Mouse (Mus musculus) ES-E14 (cell line): ENCODE results near the gene Adgrf5. TPM values are rescaled to one million over a fixed set of nuclear protein-coding genes. Genes with fewer than 3 reads are reported as not detected.
"Not testable (repeated sequence)": the region's sequence is repeated elsewhere in the genome, so short reads cannot be mapped to it uniquely, and the experiment has no call there.

Experiments
- DNase-seq: peaks from one replicate; pipeline ENCODE4 v3.0.0-alpha.2; 2013; ENCODE audit warnings: low read depth, low spot score
- H3K27ac ChIP-seq: 2 replicates; pipeline ENCODE4 v1.5.1; 2012; ENCODE audit warnings: low read depth, mild to moderate bottlenecking, low read length, moderate library complexity, mixed read lengths; ENCODE audit not compliant: poor library complexity, insufficient read depth, severe bottlenecking
- H3K36me3 ChIP-seq: 2 replicates; pipeline ENCODE4 v1.6.1; 2012; ENCODE audit warnings: mild to moderate bottlenecking, low read length, moderate library complexity, mixed read lengths; ENCODE audit not compliant: control insufficient read depth, poor library complexity, insufficient read depth, severe bottlenecking
- H3K4me1 ChIP-seq, 2 experiments: fragments of 150-350 bp in 1 of 2; sonication (generic) in 1 of 2; 2 replicates each; pipeline ENCODE4 v1.6.1; 2012; ENCODE audit warnings: low read length in 2 of 2, mild to moderate bottlenecking in 1 of 2, mixed read lengths in 1 of 2; ENCODE audit not compliant: control insufficient read depth in 2 of 2, insufficient read depth in 2 of 2, poor library complexity in 1 of 2
- H3K4me3 ChIP-seq, 2 experiments: fragments of 150-350 bp in 1 of 2; sonication (generic) in 1 of 2; 2 replicates each; pipeline ENCODE4 v1.5.1; 2012; ENCODE audit warnings: low read length in 2 of 2, low read depth in 1 of 2, mild to moderate bottlenecking in 1 of 2, mixed read lengths in 1 of 2; ENCODE audit not compliant: insufficient read depth in 1 of 2, poor library complexity in 1 of 2, severe bottlenecking in 1 of 2
- H3K9ac ChIP-seq: 2 replicates; pipeline ENCODE4 v1.6.1; 2012; ENCODE audit warnings: low read depth, mild to moderate bottlenecking, low read length, mixed read lengths; ENCODE audit not compliant: poor library complexity, insufficient read depth, severe bottlenecking
- H3K9me3 ChIP-seq: fragments of 150-350 bp; sonication (generic); 2 replicates; pipeline ENCODE4 v1.6.1; 2012; ENCODE audit warnings: low read depth, mild to moderate bottlenecking, low read length; ENCODE audit not compliant: control insufficient read depth, insufficient read depth
- CHD2 ChIP-seq: IDR thresholded peaks from 2 replicates; pipeline ENCODE4 v1.6.1; 2014; ENCODE audit warnings: mild to moderate bottlenecking, low read depth, low read length, inconsistent platforms
- HCFC1 ChIP-seq: IDR thresholded peaks from 2 replicates; pipeline ENCODE4 v1.6.1; 2012; ENCODE audit warnings: low read length, inconsistent platforms, borderline replicate concordance; ENCODE audit not compliant: insufficient read depth
- MAFK ChIP-seq: IDR thresholded peaks from 2 replicates; pipeline ENCODE4 v1.6.1; 2014; ENCODE audit warnings: mild to moderate bottlenecking, low read depth, low read length, inconsistent platforms; ENCODE audit not compliant: insufficient read depth
- ZC3H11A ChIP-seq: IDR thresholded peaks from 2 replicates; pipeline ENCODE4 v1.6.1; 2012; ENCODE audit warnings: low read depth, mild to moderate bottlenecking, inconsistent platforms, low read length, borderline replicate concordance
- ZNF384 ChIP-seq: IDR thresholded peaks from 2 replicates; pipeline ENCODE4 v1.6.1; 2012; ENCODE audit warnings: low read depth, low read length, inconsistent platforms
- in situ Hi-C, 2 experiments: fragments of 600-800 bp; cut with MboI; formaldehyde crosslinking; loops; one replicate each; pipeline ENCODE4 v1.15.1; 2025; ENCODE audit warnings: low sequenced_read_pairs in 2 of 2, inconsistent platforms in 1 of 2; ENCODE audit not compliant: unreplicated experiment in 2 of 2
- total RNA-seq: library from RNA; depleted of rRNA; stranded (reverse); fragments of 300-350 nt; gene quantifications from 2 replicates; pipeline ENCODE4 v1.2.3, GENCODE M21; 2012

The Adgrf5 gene
- total RNA-seq, 1 experiment, result 5.5 TPM

GRCm38 (mm10) chr17:43338279-43338678 lies 22.0 kb upstream of the Adgrf5 start:
- no peaks in the 10 kb centered on the region for H3K4me1 ChIP-seq
- H3K9ac ChIP-seq, result no peak overlapping the region
- in situ Hi-C loops, result no loop called here
- no peaks in the 10 kb centered on the region for H3K9me3 ChIP-seq
- H3K27ac ChIP-seq, result no peak overlapping the region
- DNase-seq, result no peak
- TF ChIP-seq ZC3H11A, result no peak
- TF ChIP-seq HCFC1, result no peak
- no peak for TF ChIP-seq CHD2
- no peak for TF ChIP-seq MAFK
- no peak for TF ChIP-seq ZNF384
- H3K36me3 ChIP-seq, result no peaks in the 10 kb centered on the region
- no peak overlapping the region for H3K4me3 ChIP-seq

GRCm38 (mm10) chr17:43346499-43346898 lies 13.8 kb upstream of the Adgrf5 start:
- H3K9me3 ChIP-seq, H3K36me3 ChIP-seq, H3K27ac ChIP-seq, H3K4me3 ChIP-seq, H3K9ac ChIP-seq, H3K4me1 ChIP-seq, DNase-seq, in situ Hi-C loops: not testable (repeated sequence)

GRCm38 (mm10) chr17:43357902-43358539 lies 2.2 kb upstream of the Adgrf5 start:
- no peak overlapping the region for H3K27ac ChIP-seq
- peaks cover 0 to 7% of the 10 kb centered on the region in 2 experiments; a peak in 2 of 4 replicates for H3K4me1 ChIP-seq
- H3K9ac ChIP-seq, result no peak overlapping the region
- H3K9me3 ChIP-seq, result no peaks in the 10 kb centered on the region
- no peaks in the 10 kb centered on the region for H3K36me3 ChIP-seq
- H3K4me3 ChIP-seq, result no peak overlapping the region
- no peak for TF ChIP-seq ZNF384
- no peak for TF ChIP-seq HCFC1
- no peak for TF ChIP-seq ZC3H11A
- no peak for TF ChIP-seq MAFK
- no peak for TF ChIP-seq CHD2
- in situ Hi-C loops, result no loop called here
- no peak for DNase-seq

GRCm38 (mm10) chr17:43361021-43361420 lies 770 bp downstream of the Adgrf5 start:
- TF ChIP-seq ZNF384, result no peak
- TF ChIP-seq ZC3H11A, result no peak
- Histone ChIP-seq H3K27ac (no peak overlapping the region), H3K9ac (no peak overlapping the region), H3K4me1 (peaks cover 8 to 10% of the 10 kb centered on the region in 2 experiments; a peak in 3 of 4 replicates), H3K36me3 (no peaks in the 10 kb centered on the region), H3K4me3 (no peak overlapping the region), H3K9me3 (no peaks in the 10 kb centered on the region)
- in situ Hi-C loops, result no loop called here
- DNase-seq, result no peak

- H3K36me3 ChIP-seq, result no peaks in the 10 kb centered on the region
- no peaks in the 10 kb centered on the region for H3K9me3 ChIP-seq
- no peak for DNase-seq
- TF ChIP-seq HCFC1 (no peak), ZC3H11A (no peak), MAFK (no peak), ZNF384 (no peak), CHD2 (no peak)
- H3K27ac ChIP-seq, result no peak overlapping the region
- in situ Hi-C loops, result no loop called here
- peaks cover 10% of the 10 kb centered on the region in 2 experiments for H3K4me1 ChIP-seq
- no peak overlapping the region for H3K9ac ChIP-seq
- H3K4me3 ChIP-seq, result no peak overlapping the region
These were observed 2.1 kb downstream of the Adgrf5 start for GRCm38 (mm10) chr17:43362362-43362761.
